Mouse (Mus musculus) heart, postnatal 25 days (tissue): ENCODE measurements around the gene Astl. TPM values are rescaled to one million over a fixed set of nuclear protein-coding genes. Genes with fewer than 3 reads are reported as not detected.

Experiments
- DNase-seq: peaks from one replicate; pipeline ENCODE4 v3.0.0; 2022; ENCODE audit warnings: low spot score
- intact Hi-C: fragments of 180-260 bp; cut with DNase I; formaldehyde crosslinking; loops from one replicate; pipeline ENCODE4 v1.15.1; 2025
- total RNA-seq, 2 experiments: library from RNA; stranded (reverse); gene quantifications; 2 replicates each; pipeline ENCODE4 v1.2.3; 2021

The Astl gene
- total RNA-seq, 2 experiments from 2014 or later, result not detected

GRCm38 (mm10) chr2:127322671-127323285 lies 15.7 kb upstream of the Astl start:
- no peak for DNase-seq
- intact Hi-C loops, result no loop called here

DNA sequence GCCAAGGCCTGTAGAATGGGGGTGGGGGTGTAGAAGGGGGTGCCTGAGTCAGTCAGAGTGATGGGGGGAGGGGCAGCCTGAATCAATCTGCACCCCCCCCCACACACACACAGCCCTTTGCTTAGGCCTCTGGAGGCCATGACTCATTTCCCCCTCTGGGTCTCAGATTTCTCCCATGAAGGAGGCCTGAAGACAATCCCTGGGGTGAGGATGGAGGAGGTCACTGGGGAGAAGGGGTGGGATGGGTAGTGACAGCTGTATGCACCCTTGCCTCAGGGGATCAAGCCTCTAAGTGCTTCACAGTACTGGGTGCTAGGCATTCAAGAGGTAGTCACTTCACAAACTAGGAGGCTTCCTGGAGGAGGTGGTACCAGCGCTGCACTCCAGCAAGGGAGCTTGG lies 14.8 kb upstream of the Astl start:
- DNase-seq, result no peak
- intact Hi-C loops, result no loop called here

DNA sequence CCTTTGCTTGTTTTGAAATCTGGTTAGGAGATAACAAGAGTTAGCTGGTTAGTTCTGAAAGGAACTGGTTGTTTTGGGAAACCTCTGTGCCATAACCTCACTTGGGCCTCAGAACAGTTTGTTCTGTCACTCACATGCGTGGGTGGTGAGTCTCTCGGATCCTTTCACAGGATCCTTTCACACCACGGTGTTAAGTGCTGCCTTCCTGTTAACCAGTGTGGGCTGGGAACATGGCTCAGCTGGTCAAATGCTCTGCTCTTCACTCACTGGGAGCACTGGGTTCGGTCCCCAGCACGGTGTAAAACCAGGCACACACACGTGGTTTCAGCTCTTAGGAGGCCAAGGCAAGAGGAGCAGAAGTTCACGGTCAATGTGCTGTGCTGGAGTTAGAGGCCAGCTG lies 14.0 kb upstream of the Astl start:
- DNase-seq, result no peak
- intact Hi-C loops, result no loop called here

DNA sequence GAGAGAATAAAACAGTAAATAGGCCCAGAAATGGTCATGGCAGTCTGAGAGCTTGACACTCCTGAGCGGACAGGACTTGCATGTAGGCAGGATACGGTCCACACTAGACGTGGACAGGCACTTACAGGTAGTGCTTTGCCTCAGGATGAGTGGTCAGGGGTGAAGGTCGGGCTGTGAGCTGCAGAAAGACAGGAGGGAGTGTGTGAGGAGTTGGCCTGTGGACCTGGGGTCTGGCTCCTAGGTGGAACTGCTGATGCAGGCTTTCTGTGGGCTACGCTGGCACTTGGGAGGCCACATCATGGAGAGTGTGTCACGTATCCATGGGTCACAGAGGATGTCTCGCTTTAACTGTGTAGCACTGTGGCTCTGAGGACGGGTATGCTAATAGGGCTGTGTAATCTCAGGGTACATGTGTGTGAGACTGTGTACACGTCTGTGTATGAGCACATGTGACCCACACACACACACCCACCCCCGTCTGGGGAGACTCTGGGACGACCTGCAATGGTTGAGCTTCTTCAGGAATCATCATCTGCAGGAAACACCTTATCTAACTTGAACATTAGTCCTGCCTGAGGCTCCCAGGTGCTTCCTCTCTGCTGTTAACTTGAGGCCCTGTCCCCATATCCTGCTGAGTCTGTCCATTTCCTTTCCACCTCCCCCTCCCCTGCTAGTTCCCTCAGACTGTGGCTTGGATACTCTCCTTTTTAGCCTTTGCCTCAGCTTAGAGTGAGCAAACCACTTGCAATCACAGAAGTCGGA lies 10.2 kb upstream of the Astl start:
- no peak for DNase-seq
- intact Hi-C loops, result no loop called here

DNA sequence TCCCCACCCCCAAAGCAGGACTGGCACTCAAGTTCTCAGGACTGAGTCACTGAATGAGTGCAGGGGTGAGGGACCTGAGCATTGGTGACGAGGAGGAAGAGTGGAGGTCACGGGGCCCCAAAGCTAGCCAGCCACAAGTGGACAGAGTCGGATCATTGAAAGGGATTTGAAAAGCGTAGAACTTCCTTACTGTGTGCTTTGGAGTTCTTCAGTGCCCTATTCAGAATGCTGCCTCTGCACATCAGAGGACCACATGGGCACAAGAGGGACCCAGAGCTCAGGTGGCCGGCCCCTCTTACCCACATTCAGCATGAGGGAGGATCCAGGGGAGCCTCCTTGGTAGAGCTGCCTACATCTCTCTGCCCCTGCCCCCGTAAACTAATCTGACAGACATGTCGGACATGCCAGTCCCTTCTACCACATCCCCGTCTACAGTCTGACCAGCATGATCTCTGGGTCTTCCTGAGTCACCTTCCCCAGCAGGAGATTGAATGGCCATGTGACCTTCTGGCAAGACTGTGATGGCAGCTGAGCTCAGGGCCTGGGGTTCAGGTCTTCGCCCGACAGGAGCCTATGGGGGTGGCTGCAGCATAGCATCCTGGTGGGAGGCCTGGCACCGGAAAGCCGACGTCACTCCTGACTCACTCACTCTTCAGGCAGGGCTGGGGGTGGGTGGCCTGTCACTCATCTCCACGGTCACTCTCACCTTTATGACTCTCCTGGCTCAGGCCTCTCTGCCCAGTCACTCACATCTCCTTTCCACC lies 5.5 kb upstream of the Astl start:
- intact Hi-C loops, result no loop called here
- no peak for DNase-seq

GRCm38 (mm10) chr2:127333945-127334603 lies 4.4 kb upstream of the Astl start:
- intact Hi-C loops, result no loop called here

GRCm38 (mm10) chr2:127335078-127335541 lies 3.3 kb upstream of the Astl start:
- no peak for DNase-seq
- intact Hi-C loops, result no loop called here

More at GRCm38 (mm10) chr2:127333945-127334603, 4.4 kb upstream of the Astl start:
- DNase-seq, result no peak

DNA sequence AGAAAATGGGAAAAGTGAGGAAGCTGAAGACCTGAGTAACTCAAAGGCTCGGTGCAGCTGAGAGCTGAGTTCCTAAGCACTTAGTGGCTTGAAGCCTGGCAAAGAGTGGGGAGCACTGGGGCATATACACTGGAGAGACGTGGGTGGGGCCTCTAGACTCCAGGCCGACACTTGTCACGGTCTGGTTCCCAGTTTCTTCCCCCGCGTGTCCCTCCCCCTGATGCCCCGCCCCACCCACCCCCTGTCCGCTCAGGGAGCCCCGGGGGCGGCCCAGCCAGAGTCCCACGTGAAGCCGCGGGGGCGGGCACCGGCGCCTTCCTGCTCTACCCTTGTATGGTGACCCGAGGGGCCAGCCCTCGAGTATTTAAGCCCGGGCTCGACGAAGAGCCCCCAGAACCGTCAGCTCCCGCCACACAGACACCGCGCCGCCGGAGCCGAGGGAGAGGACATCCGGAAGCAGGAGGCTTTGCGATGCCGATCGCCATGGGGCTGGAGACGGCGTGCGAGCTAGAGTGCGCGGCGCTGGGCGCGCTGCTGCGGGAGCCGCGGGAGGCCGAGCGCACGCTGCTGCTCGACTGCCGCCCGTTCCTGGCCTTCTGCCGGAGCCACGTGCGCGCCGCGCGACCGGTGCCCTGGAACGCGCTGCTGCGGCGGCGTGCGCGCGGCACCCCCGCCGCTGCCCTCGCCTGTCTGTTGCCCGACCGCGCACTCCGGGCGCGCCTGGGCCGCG lies 2.5 kb upstream of the Astl start, which contains the start of gene Dusp2:
TSS of gene Dusp2 (plus strand) at position 393 of the 730 bp plus-strand sequence.
- intact Hi-C loops, result no loop called here
- peak; percentile 76 for DNase-seq

DNA sequence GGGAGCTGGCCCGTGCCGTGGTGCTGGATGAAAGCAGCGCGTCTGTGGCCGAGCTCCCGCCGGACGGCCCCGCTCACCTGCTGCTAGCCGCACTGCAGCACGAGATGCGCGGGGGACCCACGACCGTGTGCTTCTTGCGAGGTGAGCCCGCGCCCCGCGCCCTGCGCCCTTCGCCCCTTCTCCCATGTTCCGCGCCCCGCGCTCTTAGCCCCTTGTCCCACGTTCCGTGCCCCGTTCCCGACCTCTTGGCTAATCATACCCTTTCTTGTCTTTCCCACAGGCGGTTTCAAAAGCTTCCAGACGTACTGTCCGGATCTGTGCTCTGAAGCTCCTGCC lies 2.0 kb upstream of the Astl start:
- intact Hi-C loops, result no loop called here
- no peak for DNase-seq

- intact Hi-C loops, result no loop called here
- DNase-seq, result no peak
Observed at GRCm38 (mm10) chr2:127336885-127337284, 1.6 kb upstream of the Astl start.

DNA sequence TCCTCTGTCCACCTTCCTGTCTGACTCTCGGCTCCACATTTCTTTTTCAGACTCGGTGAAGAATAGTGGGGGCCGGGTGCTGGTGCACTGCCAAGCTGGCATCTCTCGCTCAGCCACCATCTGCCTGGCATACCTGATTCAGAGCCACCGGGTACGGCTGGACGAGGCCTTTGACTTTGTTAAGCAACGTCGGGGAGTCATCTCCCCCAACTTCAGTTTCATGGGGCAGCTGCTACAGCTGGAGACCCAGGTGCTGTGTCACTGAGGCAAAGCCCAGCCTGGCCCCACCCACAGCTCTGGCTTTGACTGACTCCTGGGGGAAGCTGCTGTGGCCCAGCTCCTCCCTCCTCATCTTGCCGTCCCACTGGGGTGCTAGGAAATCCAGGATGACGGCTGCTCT lies 908 bp upstream of the Astl start:
- intact Hi-C loops, result no loop called here

DNA sequence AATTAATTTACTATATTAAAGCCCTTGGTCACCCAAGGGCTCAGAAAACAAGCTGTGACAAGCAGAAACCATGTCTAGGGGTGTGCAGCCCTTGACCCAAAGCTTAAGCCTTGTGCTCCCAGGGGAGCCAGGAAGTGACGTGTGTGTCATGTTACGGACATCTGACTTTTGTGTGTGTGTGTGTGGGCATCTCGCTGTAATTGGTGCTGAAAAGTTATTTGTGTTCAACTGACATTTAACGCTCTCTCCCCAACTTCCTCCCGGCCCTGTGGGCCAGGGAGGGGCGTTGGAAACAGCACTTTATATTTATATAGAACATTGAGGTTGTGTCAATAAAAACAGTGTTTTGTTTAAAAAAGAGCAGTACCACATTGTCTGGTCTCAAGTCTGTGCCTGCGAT lies 427 bp upstream of the Astl start:
- intact Hi-C loops, result no loop called here
- no peak for DNase-seq

More for the DNA sequence above, 908 bp upstream of the Astl start:
- DNase-seq, result no peak

DNA sequence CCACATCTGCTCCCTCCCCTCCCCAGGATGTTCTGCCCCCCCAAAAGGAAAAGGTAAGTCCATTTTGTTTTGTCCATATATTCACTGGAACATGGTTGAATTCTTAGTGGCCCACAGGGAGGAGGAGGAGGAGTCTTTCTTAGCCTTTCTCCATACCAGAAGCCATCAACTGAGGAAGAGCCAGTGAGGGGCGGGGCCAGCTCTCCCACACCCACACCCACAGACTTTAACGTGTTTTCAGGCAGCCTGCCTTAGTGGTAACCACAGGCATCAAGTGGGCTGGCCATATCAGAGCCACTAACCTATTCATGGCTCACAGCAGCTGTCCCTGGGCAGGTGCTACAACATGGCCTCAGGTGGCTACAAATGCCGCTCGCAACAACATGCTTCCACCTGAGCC lies 394 bp downstream of the Astl start:
- intact Hi-C loops, result no loop called here
- DNase-seq, result no peak

DNA sequence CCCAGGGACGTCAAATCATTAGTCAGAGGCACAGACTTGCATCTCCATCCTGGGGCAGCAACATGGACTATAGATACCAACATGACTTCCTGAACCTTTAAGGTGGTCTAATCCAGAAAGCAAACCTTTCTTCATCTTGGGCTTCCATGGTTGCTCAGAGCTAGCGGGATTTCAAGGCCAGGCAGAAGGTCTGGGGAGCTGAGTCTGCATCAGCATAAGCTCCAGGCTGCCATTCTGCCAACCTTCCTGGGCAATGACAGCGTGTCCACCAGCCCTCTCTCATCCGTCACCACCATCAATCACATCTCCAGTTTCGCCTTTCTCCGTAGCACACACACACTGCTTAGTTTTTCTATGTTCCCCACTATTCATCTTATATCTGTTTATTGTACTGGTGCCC lies 823 bp downstream of the Astl start:
- DNase-seq, result no peak
- intact Hi-C loops, result no loop called here

DNA sequence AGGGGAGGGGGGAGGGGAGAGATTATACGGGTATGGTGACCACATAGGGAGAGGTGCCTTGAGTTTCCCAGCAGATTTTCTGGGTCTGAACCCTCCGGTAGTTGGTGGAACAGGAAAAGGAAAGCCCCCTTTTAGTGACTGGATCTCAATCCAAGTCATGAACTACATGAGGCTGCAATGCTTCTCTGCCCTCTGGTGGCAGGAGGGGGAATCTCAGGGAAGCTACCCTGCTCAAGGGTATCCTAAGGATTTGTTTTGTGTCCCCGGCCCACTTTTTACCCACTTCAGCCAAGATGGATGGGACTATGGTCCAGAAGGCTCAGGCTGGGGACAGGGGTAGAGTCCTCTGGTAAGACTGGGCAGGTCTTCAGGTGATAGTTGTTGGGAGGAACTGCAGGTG lies 2.7 kb downstream of the Astl start:
- intact Hi-C loops, result loop anchor here (2.0 kb wide), 2 partner anchors 32 to 174 kb away; no protein-coding TSS in a partner anchor
- DNase-seq, result no peak

DNA sequence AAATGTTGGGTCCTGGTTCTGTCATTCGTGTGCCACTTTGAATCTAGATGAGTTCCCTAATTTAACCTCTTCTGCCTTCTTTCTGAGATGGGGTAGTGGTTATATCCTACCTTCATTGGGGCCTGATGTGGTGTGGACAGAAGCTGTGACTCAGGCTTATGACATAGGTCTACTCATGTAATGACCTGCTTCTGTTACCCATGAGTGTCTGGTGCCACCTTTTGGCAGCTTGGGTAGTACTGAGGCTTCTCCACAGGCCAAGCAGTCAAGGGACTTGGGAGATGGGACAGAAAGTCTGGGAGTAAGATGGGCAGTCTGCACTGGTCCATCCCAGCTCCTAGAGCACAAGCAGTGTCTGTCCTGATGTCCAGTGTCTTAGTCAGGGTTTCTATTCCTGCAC lies 7.9 kb downstream of the Astl start:
- no peak for DNase-seq
- intact Hi-C loops, result no loop called here

DNA sequence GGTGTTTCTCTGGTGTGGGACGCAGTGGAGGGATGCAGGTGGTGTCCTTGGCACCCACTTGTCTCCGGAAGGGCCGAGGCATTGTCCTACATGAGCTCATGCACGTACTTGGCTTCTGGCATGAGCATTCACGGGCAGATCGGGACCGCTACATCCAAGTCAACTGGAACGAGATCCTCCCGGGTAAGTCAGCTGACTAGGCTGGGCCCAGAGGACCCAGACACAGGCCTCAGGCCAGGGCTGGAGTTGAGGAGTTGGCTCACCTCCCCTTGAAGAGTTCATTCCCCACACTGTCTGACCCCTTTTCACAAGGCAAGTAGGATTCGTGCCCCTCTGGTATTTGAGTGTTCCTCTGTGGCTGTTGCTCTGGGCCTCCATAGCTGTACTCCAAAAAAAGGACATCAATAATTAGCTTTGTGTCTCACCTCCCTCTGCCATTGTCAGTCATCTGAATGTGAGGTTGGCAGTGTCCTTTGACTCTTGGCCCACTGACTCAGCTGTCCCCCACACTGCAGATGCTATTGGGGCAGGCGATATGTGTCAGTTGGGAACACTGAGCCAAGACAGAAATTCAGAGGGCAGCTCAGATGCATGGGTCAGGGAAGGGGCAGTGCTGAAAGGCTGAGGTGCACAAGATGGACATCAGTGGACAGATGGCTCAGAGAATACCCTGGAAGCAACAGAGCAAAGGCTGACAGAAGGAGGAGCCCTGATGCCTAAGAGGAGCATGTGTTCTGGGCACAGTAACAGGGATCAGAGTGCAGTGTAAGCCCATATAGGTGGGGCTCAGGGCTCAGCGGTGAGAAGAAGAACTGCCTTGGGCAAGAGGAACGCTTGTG lies 8.9 kb downstream of the Astl start:
- intact Hi-C loops, result no loop called here
- no peak for DNase-seq

- intact Hi-C loops, result no loop called here
Observed at GRCm38 (mm10) chr2:127353881-127354280, 15.4 kb downstream of the Astl start.

More at GRCm38 (mm10) chr2:127353881-127354280, 15.4 kb downstream of the Astl start:
- no peak for DNase-seq
